Mouse (Mus musculus) C2C12 (cell line): Measurements from ENCODE around the gene Bcl2l1.

Experiments
- CEBPB ChIP-seq: IDR thresholded peaks from one replicate; pipeline ENCODE4 v1.6.1; 2011; ENCODE audit warnings: low read depth, mild to moderate bottlenecking, control low read depth, moderate library complexity
- CTCF ChIP-seq: IDR thresholded peaks from one replicate; pipeline ENCODE4 v1.5.1; 2011; ENCODE audit not compliant: control insufficient read depth, insufficient read depth, insufficient read length
- FOSL1 ChIP-seq: IDR thresholded peaks from one replicate; pipeline ENCODE4 v1.8.0; 2011; ENCODE audit warnings: mild to moderate bottlenecking, low read length; ENCODE audit not compliant: poor library complexity, insufficient read depth, severe bottlenecking
- USF1 ChIP-seq: IDR thresholded peaks from one replicate; pipeline ENCODE4 v1.6.1; 2011; ENCODE audit warnings: low read depth, mild to moderate bottlenecking, control low read depth, moderate library complexity

DNA sequence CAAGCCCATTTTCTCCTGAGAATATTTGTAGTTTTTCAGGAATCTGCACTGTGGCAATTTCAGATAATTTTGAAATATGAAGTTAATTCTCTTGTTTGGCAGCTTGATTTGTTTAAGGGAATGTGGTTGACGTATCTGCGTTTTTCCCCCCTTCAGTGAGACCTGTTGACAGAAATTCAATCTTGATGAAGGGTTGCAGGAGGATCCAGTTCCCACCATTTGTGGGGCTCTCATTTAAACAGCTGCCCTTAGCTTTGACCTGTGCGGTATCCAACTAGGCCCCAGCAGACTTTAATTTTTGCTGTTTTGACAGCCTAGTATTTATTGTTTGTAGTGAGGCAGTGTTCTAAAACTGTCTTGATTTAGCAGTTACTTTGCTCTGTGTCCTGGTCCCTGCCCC, 28.0 kb upstream of the Bcl2l1 start:
- TF ChIP-seq CTCF (no peak), CEBPB (no peak), USF1 (no peak), FOSL1 (no peak)
